In the genomic region with DNA sequence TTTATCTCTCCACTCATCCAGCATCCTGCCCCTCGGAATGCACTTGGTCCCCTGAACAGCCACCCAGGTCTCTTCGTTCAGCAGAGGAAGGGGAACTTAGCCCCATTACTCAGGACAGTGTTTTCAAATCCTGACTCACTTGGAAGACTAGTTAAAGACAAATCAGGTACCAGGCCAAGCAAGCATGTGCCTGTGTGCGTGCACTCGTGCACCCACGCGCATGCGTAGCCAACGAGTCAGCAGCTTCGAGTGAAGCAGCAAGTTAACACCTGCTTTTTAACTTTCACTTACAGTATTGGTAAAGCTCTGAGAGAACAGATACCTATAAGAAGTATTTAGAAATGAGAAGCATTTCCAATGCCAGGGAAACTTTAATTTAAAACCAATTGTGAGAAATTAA, we compare ENCODE assay signal across 22 mouse cellular contexts.
"Had no signal": no experiment of that assay in that cellular context is flagged by ENCODE, and none has a peak within 500 bp of the region (broad histone marks: within the 10 kb centered on the region; RNA-seq: fewer than 3 reads in every experiment).

No protein-coding gene starts in this region.

- H3K4me2 ChIP-seq: heart, embryonic 11.5 days; heart, embryonic 13.5 days; heart, embryonic 15.5 days; hindbrain, embryonic 13.5 days; hindbrain, embryonic 15.5 days; limb, embryonic 13.5 days; limb, embryonic 15.5 days; liver, embryonic 12.5 days had no signal

- H3K4me3 ChIP-seq: gastrocnemius, adult 2 months; heart, adult 2 months; heart, embryonic 13.5 days; heart, embryonic 15.5 days; hindbrain, embryonic 13.5 days; hindbrain, embryonic 15.5 days; limb, embryonic 13.5 days; limb, embryonic 15.5 days; liver, embryonic 12.5 days had no signal

- H3K9me3 ChIP-seq: heart, embryonic 13.5 days; heart, embryonic 15.5 days; hindbrain, embryonic 13.5 days; hindbrain, embryonic 15.5 days; limb, embryonic 13.5 days; limb, embryonic 15.5 days; liver, embryonic 12.5 days had no signal

- H3K27me3 ChIP-seq: heart, embryonic 13.5 days; heart, embryonic 15.5 days; limb, embryonic 15.5 days had no signal

- DNase-seq: gastrocnemius, adult 2 months; gastrocnemius, postnatal 10 days; gastrocnemius, postnatal 25 days; heart, adult 11 months; heart, adult 2 months; heart, postnatal 14 days; heart, postnatal 36 days; kidney, adult 11 months; layer of hippocampus, adult 9-11 months; layer of hippocampus, postnatal 36 days; left cerebral cortex, postnatal 4 days had no signal

- H3K9ac ChIP-seq: heart, embryonic 13.5 days; heart, embryonic 15.5 days; hindbrain, embryonic 13.5 days; hindbrain, embryonic 15.5 days; limb, embryonic 15.5 days; liver, embryonic 12.5 days; liver, embryonic 14.5 days had no signal

- H3K36me3 ChIP-seq: hindbrain, embryonic 13.5 days; hindbrain, embryonic 15.5 days had no signal

- ATAC-seq: hindbrain, postnatal 0 days; liver, embryonic 12.5 days had no signal

- H3K27ac ChIP-seq: gastrocnemius, adult 2 months; heart, adult 2 months; hindbrain, embryonic 13.5 days; hindbrain, embryonic 15.5 days; hindbrain, postnatal 0 days; kidney, postnatal 0 days; limb, embryonic 13.5 days; limb, embryonic 15.5 days; liver, embryonic 12.5 days; liver, embryonic 14.5 days had no signal
